Mouse (Mus musculus): ENCODE data around the gene Sav1.
A peak's percentile ranks its signal among the peaks of the same experiment; 100 is the strongest.

Gene Sav1

GRCm38 (mm10) chr12:69962468-69962867, 24.3 kb downstream of the Sav1 start:
- peak; percentile 51 to 68 for DNase-seq (ENCODE audit: low spot score in 2 of 2)

- no peak for DNase-seq (ENCODE audit: low spot score in 2 of 2)
Observed at GRCm38 (mm10) chr12:69957378-69957777, 29.4 kb downstream of the Sav1 start.

GRCm38 (mm10) chr12:69947502-69947901, 39.3 kb downstream of the Sav1 start:
- DNase-seq (ENCODE audit: low spot score in 2 of 2): no peak

- DNase-seq (ENCODE audit: low spot score in 2 of 2): no peak
Observed at GRCm38 (mm10) chr12:69945861-69946260, 40.9 kb downstream of the Sav1 start.

DNA sequence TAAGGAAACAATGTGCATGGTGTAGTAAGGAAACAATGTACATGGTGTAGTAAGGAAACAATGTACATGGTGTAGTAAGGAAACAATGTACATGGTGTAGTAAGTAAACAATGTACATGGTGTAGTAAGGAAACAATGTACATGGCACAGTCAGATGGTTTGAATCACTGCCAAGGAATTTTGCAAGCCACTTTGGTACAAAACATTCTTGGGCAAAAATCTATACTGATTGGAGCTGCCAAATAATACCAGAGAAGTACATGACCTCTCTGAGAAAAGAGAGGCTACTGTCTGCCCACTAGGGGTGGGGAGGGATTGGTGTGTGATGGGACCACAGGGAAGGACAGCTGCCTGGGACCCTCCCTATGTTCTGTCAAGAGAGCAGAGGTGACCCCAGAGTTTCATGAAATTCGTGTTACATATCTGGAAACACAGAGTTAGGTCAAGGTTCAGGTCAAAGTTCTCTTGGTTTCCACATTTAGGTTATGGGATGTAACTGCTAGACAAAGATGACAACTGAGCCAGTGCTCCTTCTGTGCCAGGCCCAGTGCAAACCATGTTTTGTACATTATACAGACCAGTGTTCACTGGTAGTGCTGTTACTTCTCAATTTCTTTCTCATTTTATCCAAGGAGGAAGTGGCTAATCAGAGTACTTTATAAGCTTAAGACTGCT, 45.0 kb downstream of the Sav1 start:
- no peak for DNase-seq (ENCODE audit: low spot score in 2 of 2)

- DNase-seq (ENCODE audit: low spot score in 2 of 2): no peak
Observed at GRCm38 (mm10) chr12:69939291-69939690, 47.5 kb downstream of the Sav1 start.

GRCm38 (mm10) chr12:69937731-69938130, 49.1 kb downstream of the Sav1 start:
- DNase-seq (ENCODE audit: low spot score in 2 of 2): no peak

DNA sequence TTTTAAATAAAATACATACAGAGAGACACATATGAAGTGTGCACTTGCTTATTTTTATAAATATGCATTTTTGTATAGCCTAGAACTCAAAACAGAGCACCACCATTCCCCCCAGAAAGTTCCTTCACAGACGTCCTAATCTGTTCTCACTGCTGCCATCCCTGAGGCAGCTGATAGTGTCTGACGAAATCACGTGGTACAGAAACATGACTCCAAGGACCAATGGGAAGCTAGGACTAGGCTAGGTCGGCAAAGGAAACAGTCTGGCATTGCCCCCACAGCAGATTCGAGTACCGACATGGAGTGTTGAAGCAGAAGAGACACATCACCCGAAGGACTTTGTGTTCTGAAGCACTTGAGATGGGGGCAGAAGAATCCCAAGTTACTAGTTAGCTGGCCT, 60.1 kb downstream of the Sav1 start:
- no peak for DNase-seq (ENCODE audit: low spot score in 2 of 2)

DNA sequence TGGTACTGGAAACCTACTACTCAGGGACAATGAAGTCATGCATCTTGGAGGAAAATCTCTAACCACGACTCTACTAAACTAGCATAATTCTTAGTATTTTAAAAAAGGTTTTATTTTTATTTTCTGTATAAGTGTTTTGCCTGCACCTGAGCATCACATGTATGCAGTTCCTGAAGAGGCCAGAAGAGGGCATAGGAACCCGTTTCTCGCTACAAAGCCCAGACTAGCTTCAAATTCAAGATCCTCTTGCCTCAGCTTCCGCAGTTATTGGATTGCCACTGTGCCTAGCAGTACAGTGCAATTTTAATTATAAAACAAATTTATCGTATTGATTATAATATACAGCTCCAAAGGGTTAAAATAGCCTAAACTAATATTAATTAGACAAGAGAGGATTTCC, 62.8 kb downstream of the Sav1 start:
- DNase-seq (ENCODE audit: low spot score in 2 of 2): peak in 1 of 2 experiments; percentile 40

- no peak for DNase-seq (ENCODE audit: low spot score in 2 of 2)
Observed at GRCm38 (mm10) chr12:69923603-69924002, 63.2 kb downstream of the Sav1 start.

- no peak for DNase-seq (ENCODE audit: low spot score in 2 of 2)
Observed at GRCm38 (mm10) chr12:69923128-69923527, 63.7 kb downstream of the Sav1 start.

GRCm38 (mm10) chr12:69922099-69922498, 64.7 kb downstream of the Sav1 start:
- no peak for DNase-seq (ENCODE audit: low spot score in 2 of 2)

- DNase-seq (ENCODE audit: low spot score in 2 of 2): no peak
Observed at GRCm38 (mm10) chr12:69917870-69918269, 68.9 kb downstream of the Sav1 start.

Data from right cerebral cortex, postnatal 10 days (tissue).